Mouse (Mus musculus) hindbrain, embryonic 15.5 days (tissue): ENCODE data around the gene H2-K1. TPM values are rescaled to one million over a fixed set of nuclear protein-coding genes. Genes with fewer than 3 reads are reported as not detected.
A peak's percentile ranks its signal among the peaks of the same experiment; 100 is the strongest.

ENCODE experiments used
- ATAC-seq: fragments of 200-750 bp; cut with Nextera tagmentation; 2 replicates; pipeline ENCODE4 v1.8.0; 2017; ENCODE audit warnings: low read depth, moderate number of reproducible peaks, moderate TSS enrichment; ENCODE audit not compliant: low FRiP score
- H3K27ac ChIP-seq: fragments of 300-500 bp; sonication (generic); replicated peaks from 2 replicates; pipeline ENCODE4 v1.5.1; 2015; ENCODE audit warnings: mild to moderate bottlenecking, inconsistent platforms
- H3K27me3 ChIP-seq: fragments of 300-500 bp; sonication (generic); 2 replicates; pipeline ENCODE4 v1.6.1; 2015; ENCODE audit warnings: control low read depth, inconsistent platforms
- H3K36me3 ChIP-seq: fragments of 300-500 bp; sonication (generic); 2 replicates; pipeline ENCODE4 v1.6.1; 2015; ENCODE audit warnings: control low read depth, inconsistent platforms
- H3K4me1 ChIP-seq: fragments of 300-500 bp; sonication (generic); replicated peaks from 2 replicates; pipeline ENCODE4 v1.6.1; 2015; ENCODE audit warnings: control low read depth, inconsistent platforms
- H3K4me2 ChIP-seq: fragments of 300-500 bp; sonication (generic); 2 replicates; pipeline ENCODE4 v1.6.1; 2015; ENCODE audit warnings: moderate library complexity, mild to moderate bottlenecking, inconsistent platforms
- H3K4me3 ChIP-seq: fragments of 300-500 bp; sonication (generic); 2 replicates; pipeline ENCODE4 v1.5.1; 2015; ENCODE audit warnings: mild to moderate bottlenecking, inconsistent platforms
- H3K9ac ChIP-seq: fragments of 300-500 bp; sonication (generic); 2 replicates; pipeline ENCODE4 v1.6.1; 2015; ENCODE audit warnings: inconsistent platforms
- H3K9me3 ChIP-seq: fragments of 300-500 bp; sonication (generic); 2 replicates; pipeline ENCODE4 v1.6.1; 2016; ENCODE audit warnings: control low read depth, inconsistent platforms
- WGBS: fragments of 180-500 bp; shearing (Covaris S2); methylation state at CpG from one replicate; pipeline ENCODE4 v1.1.7; 2015; 5-methylcytosine and 5-hydroxymethylcytosine counted together
- polyA plus RNA-seq: library from polyadenylated mRNA; unstranded; fragments of >200 nt; fragmentation: Nextera tagmentation; extraction: Ambion mirVana; gene quantifications from 2 replicates; pipeline ENCODE4 v1.2.1, GENCODE M21; 2015

Gene H2-K1
- polyA plus RNA-seq, 1 experiment from 2014 or later: 19.5 TPM

DNA sequence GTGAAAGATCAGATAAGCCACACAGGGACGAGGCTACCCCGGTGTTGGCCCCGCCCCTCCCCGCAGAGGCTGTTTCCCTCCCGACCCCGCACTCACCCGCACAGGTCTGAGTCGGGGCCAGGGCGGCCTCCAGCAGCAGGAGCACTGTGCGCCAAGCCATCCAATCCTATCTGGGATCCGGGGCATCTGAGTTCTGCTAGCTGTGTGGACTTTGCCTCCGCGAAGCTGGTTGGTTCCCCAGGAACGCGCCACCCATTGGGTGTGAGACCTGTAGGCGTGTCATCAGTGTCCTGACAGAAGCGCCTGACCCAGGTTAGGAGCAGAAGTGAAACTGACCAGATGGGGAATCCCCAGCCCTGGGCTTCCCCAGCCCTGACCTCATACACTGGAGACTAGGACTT lies 21.5 kb downstream of the H2-K1 start:
- Histone ChIP-seq H3K36me3 (no peaks in the 10 kb centered on the region), H3K4me2 (peak overlapping the region; percentile 62), H3K9me3 (no peaks in the 10 kb centered on the region), H3K4me1 (peaks cover 27% of the 10 kb centered on the region), H3K27ac (no peak overlapping the region), H3K4me3 (peak overlapping the region; percentile 39), H3K27me3 (peaks cover 48% of the 10 kb centered on the region), H3K9ac (peak overlapping the region; percentile 44; the same call in 1 of the 2 replicates)
- 0% methylated on average over 17 of the region's 17 CpGs for whole genome bisulfite sequencing
- ATAC-seq: no peak

DNA sequence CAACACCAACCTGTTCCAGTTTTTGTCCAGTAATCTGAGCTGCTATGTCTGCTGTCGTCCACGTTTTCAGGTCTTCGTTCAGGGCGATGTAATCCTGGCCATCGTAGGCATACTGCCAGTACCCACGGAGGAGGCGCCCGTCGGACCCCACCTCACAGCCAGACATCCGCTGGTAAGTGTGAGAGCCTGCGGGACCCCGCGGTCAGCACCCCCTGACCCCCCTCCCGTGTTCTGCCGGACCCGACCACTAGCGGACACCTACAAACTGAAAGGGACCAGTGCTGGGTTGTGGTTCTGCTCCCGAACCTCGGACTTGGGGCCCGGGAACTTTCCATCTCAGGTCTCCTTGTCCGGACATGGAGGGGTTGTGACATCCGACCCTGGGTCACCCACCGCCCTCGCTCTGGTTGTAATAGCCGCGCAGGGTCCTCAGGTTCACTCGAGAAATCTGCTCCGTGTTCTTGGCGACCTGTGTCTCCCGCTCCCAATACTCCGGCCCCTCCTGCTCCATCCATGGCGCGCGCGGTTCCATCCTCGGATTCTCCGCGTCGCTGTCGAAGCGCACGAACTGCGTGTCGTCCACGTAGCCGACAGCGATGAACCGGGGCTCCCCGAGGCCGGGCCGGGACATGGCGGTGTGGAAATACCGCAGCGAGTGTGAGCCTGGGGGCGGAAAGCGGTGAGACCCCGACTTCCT lies 22.1 kb downstream of the H2-K1 start:
- Histone ChIP-seq H3K4me3 (peak overlapping the region; percentile 39), H3K4me2 (peak overlapping the region; percentile 62), H3K9me3 (no peaks in the 10 kb centered on the region), H3K4me1 (peaks cover 27% of the 10 kb centered on the region), H3K9ac (peak overlapping the region; percentile 44), H3K27me3 (peaks cover 48% of the 10 kb centered on the region), H3K36me3 (no peaks in the 10 kb centered on the region), H3K27ac (no peak overlapping the region)
- ATAC-seq: no peak
- 2% methylated on average over 57 of the region's 57 CpGs for WGBS

DNA sequence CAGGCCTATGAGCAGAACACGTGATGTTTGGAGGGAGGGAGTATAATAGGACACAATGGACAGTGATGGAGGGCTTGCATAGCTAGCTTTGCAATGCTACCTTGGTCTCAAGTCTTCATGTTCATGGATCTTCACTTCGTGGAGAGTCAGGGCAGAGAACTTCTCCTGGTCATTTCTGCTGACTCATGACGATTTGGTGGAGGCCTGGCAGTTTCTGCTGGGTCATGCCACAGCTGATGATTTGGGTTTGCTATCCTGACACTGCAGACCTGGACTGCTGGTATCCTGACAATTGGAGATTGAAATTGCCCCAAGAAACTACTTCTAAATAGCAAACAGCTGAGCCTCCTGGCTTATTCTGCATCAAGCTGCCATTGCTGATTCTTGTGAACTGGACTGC lies 26.6 kb downstream of the H2-K1 start:
- no peak for ATAC-seq
- H3K27ac ChIP-seq: no peak overlapping the region
- H3K9me3 ChIP-seq: no peaks in the 10 kb centered on the region
- H3K4me3 ChIP-seq: no peak overlapping the region
- H3K9ac ChIP-seq: no peak overlapping the region
- H3K4me2 ChIP-seq: no peak overlapping the region
- H3K4me1 ChIP-seq: peaks cover 9% of the 10 kb centered on the region
- H3K27me3 ChIP-seq: peaks cover 34% of the 10 kb centered on the region
- H3K36me3 ChIP-seq: no peaks in the 10 kb centered on the region
- WGBS: 59% methylated on average over 3 of the region's 3 CpGs

DNA sequence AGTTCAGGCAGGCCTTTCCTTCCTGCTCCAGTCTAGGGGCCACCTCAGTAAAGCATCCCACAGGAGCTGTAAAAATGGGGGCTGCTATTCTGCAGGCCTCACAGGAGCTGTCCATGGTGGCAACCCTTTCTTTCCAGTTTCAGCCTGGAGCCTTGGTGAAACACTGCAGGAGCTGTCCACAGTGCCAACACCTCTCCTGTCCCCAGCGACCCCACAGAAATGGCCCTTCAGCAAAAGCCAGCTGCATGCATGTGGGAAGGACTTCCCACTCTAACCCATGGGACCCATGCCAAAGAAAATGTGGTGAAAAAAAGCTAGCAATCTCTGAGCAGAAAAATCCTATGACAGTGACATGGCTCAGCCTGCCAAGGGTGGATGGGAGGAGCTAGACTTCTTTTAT lies 27.5 kb downstream of the H2-K1 start:
- Histone ChIP-seq H3K27me3 (peaks cover 25% of the 10 kb centered on the region), H3K9me3 (no peaks in the 10 kb centered on the region), H3K27ac (no peak overlapping the region), H3K4me1 (0 out of 2 replicates have a peak, but pooled peaks cover under 1% of the 10 kb centered on the region), H3K4me3 (no peak overlapping the region), H3K36me3 (no peaks in the 10 kb centered on the region), H3K9ac (no peak overlapping the region), H3K4me2 (no peak overlapping the region)
- ATAC-seq: no peak
- WGBS: 11% methylated on average over 1 of the region's 1 CpGs

DNA sequence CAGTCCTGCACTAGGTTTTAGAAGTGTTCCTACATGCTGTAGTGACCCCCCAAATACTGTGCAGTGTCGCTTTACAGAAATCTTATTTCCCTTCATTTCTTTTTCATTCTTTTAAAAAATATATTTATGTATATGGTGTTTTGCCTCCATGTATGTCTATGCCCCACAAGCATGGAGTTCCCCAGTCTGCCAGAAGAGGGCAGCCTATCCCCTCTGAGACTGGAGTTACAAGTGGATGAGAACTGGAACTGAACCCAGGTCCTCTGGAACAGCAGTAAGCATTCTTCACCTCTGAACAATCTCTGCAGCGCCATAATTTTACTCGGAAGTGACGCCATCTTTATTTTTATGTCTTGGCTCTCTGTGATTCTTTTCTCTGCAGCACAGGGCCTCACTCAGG lies 30.8 kb downstream of the H2-K1 start:
- Histone ChIP-seq H3K9ac (no peak overlapping the region), H3K36me3 (peaks cover 20% of the 10 kb centered on the region; the same call in 1 of the 2 replicates), H3K4me3 (no peak overlapping the region), H3K27me3 (0 out of 2 replicates have a peak, but pooled peaks cover 3% of the 10 kb centered on the region), H3K4me2 (no peak overlapping the region), H3K27ac (no peak overlapping the region), H3K4me1 (no peaks in the 10 kb centered on the region), H3K9me3 (no peaks in the 10 kb centered on the region)
- ATAC-seq: no peak
- 81% methylated on average over 4 of the region's 4 CpGs for WGBS

DNA sequence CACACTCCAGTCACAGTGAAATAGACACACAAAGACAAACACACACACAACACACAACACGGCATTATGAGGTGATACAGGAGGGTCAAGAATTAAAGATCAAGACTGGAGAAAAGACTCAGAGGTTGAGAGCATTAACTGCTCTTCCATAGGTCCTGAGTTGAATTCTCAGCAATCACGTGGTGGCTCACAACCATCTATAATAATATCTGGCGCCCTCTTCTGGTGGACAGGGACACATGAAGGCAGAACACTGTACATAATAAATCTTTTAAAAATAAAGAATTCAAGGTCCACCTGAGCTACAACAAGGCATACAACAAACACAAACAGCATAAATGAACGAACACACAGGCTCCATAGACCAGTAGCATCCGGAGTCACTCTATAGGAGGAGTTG lies 31.2 kb downstream of the H2-K1 start:
- Histone ChIP-seq H3K36me3 (peaks cover 20% of the 10 kb centered on the region; the same call in 1 of the 2 replicates), H3K4me3 (no peak overlapping the region), H3K27me3 (no peaks in the 10 kb centered on the region), H3K27ac (no peak overlapping the region), H3K4me2 (peak overlapping the region; percentile 11; the same call in 1 of the 2 replicates), H3K4me1 (no peaks in the 10 kb centered on the region), H3K9me3 (no peaks in the 10 kb centered on the region), H3K9ac (no peak overlapping the region)
- WGBS: 27% methylated on average over 5 of the region's 5 CpGs
- peak; percentile 35; the same call in 1 of the 2 replicates for ATAC-seq

DNA sequence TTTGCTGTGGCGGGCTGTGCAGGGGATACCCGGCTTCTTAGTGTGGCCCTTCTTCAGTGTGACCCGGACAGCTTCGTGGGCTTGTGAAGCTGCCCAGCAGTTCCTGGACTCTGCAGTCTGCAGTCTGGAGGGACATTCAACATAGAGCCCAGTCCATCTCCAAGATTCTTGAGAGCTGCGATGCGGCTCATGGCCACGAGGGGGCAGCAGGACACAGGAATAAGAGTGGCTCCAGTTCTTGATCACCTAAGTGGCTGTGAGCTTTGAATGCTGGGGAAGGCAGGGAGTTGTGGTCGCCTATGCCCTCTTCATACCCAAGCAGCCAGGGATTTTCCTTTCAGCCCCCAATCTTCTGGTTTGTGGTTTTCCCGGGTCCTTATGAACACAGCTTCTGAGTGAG lies 31.7 kb downstream of the H2-K1 start:
- WGBS: 4% methylated on average over 9 of the region's 9 CpGs
- Histone ChIP-seq H3K9me3 (no peaks in the 10 kb centered on the region), H3K36me3 (peaks cover 21% of the 10 kb centered on the region; the same call in 1 of the 2 replicates), H3K4me2 (peak overlapping the region; percentile 11; the same call in 1 of the 2 replicates), H3K9ac (no peak overlapping the region), H3K4me1 (no peaks in the 10 kb centered on the region), H3K27me3 (no peaks in the 10 kb centered on the region), H3K27ac (no peak overlapping the region), H3K4me3 (no peak overlapping the region)
- peak; percentile 79 for ATAC-seq

DNA sequence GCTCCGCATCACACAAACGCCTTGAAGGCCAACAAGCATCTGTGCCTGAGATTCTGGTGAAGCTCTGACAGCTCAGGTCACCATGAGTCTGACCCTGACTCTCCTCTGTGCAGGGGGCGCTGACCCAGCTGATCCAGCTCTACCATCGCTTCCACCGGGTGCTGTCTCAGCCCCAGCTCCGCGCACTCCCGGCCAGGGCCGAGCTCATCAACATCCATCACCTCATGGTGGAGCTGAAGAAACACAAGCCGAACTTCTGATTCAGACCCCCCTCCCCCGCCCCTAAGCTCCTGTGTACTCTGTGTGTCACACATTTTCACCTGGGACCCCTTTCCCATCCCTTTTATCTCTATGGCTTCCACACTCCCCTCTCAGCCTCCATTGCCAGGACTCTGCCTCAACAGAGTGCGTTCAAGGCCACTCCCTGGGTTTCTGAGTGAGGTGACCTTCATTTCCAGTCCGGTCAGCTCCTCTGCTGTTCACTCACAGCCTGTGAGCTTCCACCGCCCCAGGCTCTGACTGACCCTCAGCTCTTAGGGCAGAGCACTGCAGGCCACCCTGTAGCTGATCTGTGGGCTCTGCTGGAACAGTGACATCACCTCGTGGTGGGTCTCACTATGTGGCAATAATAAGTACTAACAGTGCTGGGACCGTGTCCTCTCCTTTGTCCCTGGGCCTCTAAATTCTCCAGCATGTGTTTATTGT lies 34.1 kb downstream of the H2-K1 start:
- Histone ChIP-seq H3K27ac (no peak overlapping the region), H3K4me2 (no peak overlapping the region), H3K4me3 (no peak overlapping the region), H3K27me3 (no peaks in the 10 kb centered on the region), H3K4me1 (no peaks in the 10 kb centered on the region), H3K9me3 (no peaks in the 10 kb centered on the region), H3K36me3 (peaks cover 37% of the 10 kb centered on the region), H3K9ac (no peak overlapping the region)
- WGBS: 91% methylated on average over 16 of the region's 16 CpGs
- no peak for ATAC-seq

DNA sequence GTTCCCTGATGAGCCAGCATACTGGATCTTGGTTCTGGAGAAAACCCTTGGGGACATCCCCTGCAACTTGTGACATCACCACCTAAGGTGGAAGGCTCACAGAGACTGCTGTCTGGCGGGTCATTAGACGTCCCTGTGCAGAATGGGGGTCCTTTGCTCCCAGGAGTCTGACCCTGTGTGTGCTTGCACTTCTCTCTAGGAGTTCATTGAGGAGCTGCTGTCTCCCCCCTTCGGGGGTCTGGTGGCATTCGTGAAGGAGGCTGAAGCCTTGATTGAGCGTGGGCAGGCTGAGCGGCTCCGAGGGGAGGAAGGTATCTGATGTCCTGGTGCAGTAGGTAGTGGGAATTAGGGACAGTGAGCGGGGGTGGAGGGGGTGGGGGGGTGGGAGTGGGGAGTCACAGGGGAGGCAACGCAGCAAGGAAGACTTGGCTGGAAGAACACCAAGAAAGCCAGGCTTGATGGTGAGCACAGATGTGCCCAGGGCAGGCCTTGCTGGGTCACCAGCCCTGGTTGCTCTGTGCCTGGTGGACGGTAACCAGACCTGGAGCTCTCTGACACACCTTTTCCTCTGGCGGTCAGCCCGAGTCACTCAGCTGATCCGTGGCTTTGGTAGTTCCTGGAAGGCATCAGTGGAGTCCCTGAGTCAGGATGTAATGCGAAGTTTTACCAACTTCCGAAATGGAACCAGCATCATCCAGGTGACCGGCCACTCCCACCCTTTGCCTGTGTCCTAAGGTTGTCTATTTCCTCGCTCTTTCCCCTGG lies 34.9 kb downstream of the H2-K1 start:
- Histone ChIP-seq H3K4me2 (no peak overlapping the region), H3K4me1 (no peaks in the 10 kb centered on the region), H3K27me3 (no peaks in the 10 kb centered on the region), H3K9ac (no peak overlapping the region), H3K27ac (no peak overlapping the region), H3K36me3 (peaks cover 40% of the 10 kb centered on the region), H3K4me3 (no peak overlapping the region), H3K9me3 (no peaks in the 10 kb centered on the region)
- no peak for ATAC-seq
- 89% methylated on average over 17 of the region's 17 CpGs for whole genome bisulfite sequencing

DNA sequence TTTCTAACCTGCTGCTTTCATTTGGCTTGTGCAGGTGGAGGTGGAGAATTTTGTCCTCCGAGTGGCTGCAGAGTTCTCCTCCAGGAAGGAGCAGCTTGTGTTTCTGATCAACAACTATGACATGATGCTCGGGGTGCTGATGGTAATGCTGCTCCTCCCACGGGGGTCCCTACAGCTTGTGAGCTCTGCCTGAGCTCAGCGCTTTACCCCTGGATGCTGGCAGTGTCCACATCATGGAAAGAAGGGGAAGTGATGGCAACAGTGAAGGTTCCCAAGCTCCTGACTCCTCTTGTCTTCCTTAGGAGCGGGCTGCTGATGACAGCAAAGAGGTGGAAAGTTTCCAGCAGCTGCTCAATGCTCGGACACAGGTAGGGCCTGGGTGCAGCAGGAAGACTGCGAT lies 37.3 kb downstream of the H2-K1 start:
- Histone ChIP-seq H3K9ac (no peak overlapping the region), H3K36me3 (peaks cover 51% of the 10 kb centered on the region)

DNA sequence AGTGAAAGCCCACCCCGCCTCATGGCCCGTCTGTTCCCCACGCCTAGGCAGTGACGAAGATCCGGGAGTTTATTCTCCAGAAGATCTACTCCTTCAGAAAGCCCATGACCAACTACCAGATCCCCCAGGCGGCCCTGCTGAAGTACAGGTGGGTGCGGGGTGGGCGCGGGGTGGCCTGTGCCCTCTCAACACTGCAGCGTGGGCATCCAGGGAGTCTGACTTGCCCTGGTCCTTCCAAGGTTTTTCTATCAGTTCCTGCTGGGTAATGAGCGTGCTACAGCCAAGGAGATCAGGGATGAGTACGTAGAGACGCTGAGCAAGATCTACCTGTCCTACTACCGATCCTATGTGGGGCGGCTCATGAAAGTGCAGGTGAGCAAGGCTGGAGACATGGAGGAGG lies 40.2 kb downstream of the H2-K1 start:
- peaks cover 9% of the 10 kb centered on the region for H3K4me1 ChIP-seq
- H3K27ac ChIP-seq: no peak overlapping the region
- no peaks in the 10 kb centered on the region for H3K9me3 ChIP-seq
- 93% methylated on average over 15 of the region's 15 CpGs for WGBS
- no peaks in the 10 kb centered on the region for H3K27me3 ChIP-seq
- ATAC-seq: no peak
- H3K36me3 ChIP-seq: peaks cover 33% of the 10 kb centered on the region
- no peak overlapping the region for H3K4me2 ChIP-seq
- no peak overlapping the region for H3K9ac ChIP-seq
- H3K4me3 ChIP-seq: no peak overlapping the region

More for the DNA sequence above, 37.3 kb downstream of the H2-K1 start:
- Histone ChIP-seq H3K4me2 (no peak overlapping the region), H3K27ac (no peak overlapping the region), H3K9me3 (no peaks in the 10 kb centered on the region), H3K27me3 (no peaks in the 10 kb centered on the region), H3K4me3 (no peak overlapping the region), H3K4me1 (no peaks in the 10 kb centered on the region)
- ATAC-seq: no peak
- whole genome bisulfite sequencing: 94% methylated on average over 7 of the region's 7 CpGs

DNA sequence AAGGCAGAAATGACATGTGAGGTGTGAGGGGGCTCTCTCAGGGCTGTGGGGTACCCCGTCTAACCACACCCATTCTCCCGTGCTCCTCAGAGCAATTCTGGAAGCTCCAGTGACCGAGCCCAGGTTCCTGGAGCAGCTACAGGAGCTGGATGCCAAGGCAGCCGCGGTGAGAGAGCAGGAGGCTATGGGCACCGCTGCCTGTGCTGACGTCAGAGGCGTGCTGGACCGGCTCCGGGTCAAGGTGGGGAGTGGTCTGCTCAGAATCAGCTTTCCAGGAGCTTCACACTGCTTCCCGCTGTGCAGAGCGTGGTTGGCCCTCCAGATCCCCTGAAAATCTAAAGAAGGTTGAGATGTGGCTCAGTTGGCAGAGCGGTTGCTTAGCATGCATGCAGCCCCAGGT lies 41.0 kb downstream of the H2-K1 start:
- Histone ChIP-seq H3K4me2 (no peak overlapping the region), H3K9ac (no peak overlapping the region), H3K4me3 (no peak overlapping the region), H3K9me3 (no peaks in the 10 kb centered on the region), H3K4me1 (peaks cover 17% of the 10 kb centered on the region), H3K36me3 (peaks cover 31% of the 10 kb centered on the region), H3K27me3 (no peaks in the 10 kb centered on the region), H3K27ac (no peak overlapping the region)
- no peak for ATAC-seq
- 98% methylated on average over 13 of the region's 13 CpGs for WGBS
